Mouse (Mus musculus): ENCODE measurements around the gene Entpd8.
A peak's percentile ranks its signal among the peaks of the same experiment; 100 is the strongest.

The Entpd8 gene

DNA sequence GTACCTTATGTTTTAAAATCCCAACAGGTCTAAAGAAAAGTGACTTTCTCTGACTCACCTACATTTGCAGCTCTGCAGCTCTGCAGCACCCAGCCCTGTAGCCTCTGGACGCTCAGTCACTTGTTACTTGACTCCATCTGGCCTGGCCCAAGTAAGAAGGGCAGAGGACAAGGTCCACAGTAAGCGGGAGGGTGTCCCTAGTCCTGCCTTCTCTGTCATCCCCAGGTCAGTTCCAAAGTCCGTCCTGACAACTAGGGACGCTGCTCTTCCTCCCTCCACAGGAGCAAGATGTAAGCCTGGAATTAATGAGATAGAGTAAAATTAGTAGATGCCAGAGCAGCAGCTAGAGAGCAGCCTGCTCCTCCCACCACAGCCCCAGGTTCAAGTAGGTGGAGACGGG, at the start of gene Entpd8:
Entpd8 (plus strand) TSS at position 229 of the 400 bp plus-strand sequence.
- DNase-seq (ENCODE audit: extremely low spot score, low read depth, low spot score), result no peak

GRCm38 (mm10) chr2:25034994-25035393, 45.1 kb upstream of the Entpd8 start:
- no peak for DNase-seq (ENCODE audit: extremely low spot score, low read depth, low spot score)

GRCm38 (mm10) chr2:25040089-25040488, 40.0 kb upstream of the Entpd8 start:
- no peak for DNase-seq (ENCODE audit: extremely low spot score, low read depth, low spot score)

GRCm38 (mm10) chr2:25050921-25051320, 29.2 kb upstream of the Entpd8 start:
- no peak for DNase-seq (ENCODE audit: extremely low spot score, low read depth, low spot score)

- no peak for DNase-seq (ENCODE audit: extremely low spot score, low read depth, low spot score)
These were observed 28.7 kb upstream of the Entpd8 start for GRCm38 (mm10) chr2:25051450-25051849.

GRCm38 (mm10) chr2:25053101-25053500, 27.0 kb upstream of the Entpd8 start:
- DNase-seq (ENCODE audit: extremely low spot score, low read depth, low spot score), result no peak

- peak; percentile 41 for DNase-seq (ENCODE audit: extremely low spot score, low read depth, low spot score)
These were observed 25.7 kb upstream of the Entpd8 start, which contains the start of gene Nsmf for GRCm38 (mm10) chr2:25054221-25055067. Nsmf (plus strand) TSS chr2:25054355.

DNA sequence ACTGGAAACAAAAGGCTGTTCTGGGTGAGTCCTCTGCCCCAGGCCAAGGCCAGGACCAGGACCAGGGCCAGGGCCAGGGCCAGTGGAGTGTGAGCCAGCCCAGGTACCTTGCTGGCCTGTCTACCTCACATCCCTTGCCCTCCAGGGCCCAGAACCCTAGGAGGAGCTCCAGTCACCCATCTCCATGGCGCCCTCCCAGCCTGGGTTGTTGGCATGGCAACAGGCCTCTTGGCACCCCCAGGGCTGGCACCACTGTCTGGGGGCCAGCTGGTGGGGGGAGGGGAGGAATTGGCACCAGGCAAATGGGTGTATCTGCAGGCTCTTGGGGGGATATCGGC, 25.1 kb upstream of the Entpd8 start:
- DNase-seq (ENCODE audit: extremely low spot score, low read depth, low spot score), result no peak

DNA sequence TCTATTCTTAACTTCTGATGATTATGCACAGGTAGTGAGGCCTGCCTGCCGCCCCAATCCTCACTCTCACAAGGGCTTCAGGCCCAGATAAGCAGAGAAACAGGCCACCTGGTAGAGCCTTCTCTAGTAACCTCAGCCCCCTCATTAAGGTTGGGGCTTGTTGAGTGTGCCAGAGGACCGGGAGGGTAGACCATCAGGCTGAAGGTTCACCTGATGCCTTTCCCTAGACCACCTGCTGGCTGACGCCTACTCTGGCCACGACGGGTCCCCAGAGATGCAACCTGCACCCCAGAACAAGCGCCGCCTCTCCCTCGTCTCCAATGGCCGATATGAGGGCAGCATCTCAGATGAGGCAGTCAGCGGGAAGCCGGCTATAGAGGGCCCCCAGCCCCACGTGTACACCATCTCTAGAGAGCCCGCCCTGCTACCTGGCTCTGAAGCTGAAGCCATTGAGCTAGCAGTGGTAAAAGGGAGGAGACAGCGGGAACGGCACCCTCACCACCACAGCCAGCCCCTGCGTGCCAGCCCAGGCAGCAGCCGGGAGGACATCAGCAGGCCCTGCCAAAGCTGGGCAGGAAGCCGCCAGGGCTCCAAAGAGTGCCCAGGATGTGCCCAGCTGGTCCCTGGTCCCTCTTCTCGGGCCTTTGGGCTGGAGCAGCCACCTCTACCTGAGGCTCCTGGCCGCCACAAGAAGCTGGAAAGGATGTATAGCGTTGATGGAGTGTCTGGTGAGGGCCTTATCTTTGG, 24.5 kb upstream of the Entpd8 start:
- DNase-seq (ENCODE audit: extremely low spot score, low read depth, low spot score), result no peak

DNA sequence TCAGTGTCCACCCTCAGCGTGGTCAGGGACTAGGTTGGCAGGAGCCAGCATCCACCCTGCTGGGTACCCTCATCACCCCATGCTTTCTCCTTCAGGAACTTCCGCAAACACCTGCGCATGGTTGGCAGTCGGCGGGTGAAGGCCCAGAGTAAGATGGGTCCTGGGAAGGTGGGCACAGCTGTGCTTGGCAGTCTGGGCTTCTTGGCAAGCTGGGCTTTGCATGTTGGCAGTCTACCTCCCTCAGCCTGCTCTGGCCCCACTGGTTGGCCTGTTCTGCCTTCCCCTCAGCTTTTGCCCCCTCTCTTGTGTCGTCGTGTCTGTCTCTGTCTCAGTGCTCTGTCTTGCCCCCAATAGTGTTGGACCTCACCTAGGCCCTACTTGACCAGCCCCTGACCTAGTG, 21.2 kb upstream of the Entpd8 start:
- DNase-seq (ENCODE audit: extremely low spot score, low read depth, low spot score), result no peak

GRCm38 (mm10) chr2:25063523-25063922, 16.6 kb upstream of the Entpd8 start:
- no peak for DNase-seq (ENCODE audit: extremely low spot score, low read depth, low spot score)

GRCm38 (mm10) chr2:25064285-25064684, 15.8 kb upstream of the Entpd8 start:
- DNase-seq (ENCODE audit: extremely low spot score, low read depth, low spot score), result no peak

GRCm38 (mm10) chr2:25065537-25065936, 14.6 kb upstream of the Entpd8 start:
- no peak for DNase-seq (ENCODE audit: extremely low spot score, low read depth, low spot score)

GRCm38 (mm10) chr2:25066552-25066951, 13.6 kb upstream of the Entpd8 start:
- no peak for DNase-seq (ENCODE audit: extremely low spot score, low read depth, low spot score)

DNA sequence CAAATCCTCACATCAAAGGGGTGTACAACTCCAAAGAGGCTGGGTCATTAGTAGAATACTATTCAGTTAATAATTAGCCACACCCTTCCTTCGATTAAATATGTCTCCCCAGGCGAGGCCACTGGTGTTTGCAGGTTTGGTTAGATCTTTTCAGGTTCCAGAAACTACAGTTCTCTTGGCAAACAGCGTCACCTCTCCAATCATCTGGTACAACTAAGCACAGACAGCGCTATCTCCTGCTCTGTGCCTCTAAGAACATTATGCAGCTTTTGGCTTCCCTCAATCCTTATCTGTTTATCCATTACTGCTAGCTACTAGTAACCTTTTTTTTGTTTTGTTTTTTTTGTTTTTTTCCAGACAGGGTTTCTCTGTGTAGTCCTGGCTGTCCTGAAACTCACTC, 10.6 kb upstream of the Entpd8 start:
- no peak for DNase-seq (ENCODE audit: extremely low spot score, low read depth, low spot score)

DNA sequence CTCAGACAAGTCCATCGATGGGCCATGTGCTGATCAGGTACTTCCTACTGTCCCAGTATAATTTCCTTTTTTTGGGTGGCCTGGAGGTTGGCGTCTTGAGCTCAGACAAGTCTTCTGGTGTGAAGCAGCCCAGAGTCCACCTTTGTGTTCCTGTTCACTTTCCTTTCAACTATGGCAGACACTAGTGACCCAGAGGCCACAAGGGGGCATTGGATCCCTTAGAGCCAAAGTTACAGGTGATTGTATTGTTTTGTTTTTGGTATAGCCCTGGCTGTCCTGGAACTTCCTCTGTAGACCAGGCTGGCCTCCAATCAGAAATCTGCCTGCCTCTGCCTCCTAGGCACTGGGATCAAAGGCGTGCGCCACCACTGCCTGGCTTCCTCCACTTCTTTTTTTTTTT, 7.7 kb upstream of the Entpd8 start:
- DNase-seq (ENCODE audit: extremely low spot score, low read depth, low spot score), result no peak

GRCm38 (mm10) chr2:25075506-25075905, 4.6 kb upstream of the Entpd8 start:
- DNase-seq (ENCODE audit: extremely low spot score, low read depth, low spot score), result no peak

DNA sequence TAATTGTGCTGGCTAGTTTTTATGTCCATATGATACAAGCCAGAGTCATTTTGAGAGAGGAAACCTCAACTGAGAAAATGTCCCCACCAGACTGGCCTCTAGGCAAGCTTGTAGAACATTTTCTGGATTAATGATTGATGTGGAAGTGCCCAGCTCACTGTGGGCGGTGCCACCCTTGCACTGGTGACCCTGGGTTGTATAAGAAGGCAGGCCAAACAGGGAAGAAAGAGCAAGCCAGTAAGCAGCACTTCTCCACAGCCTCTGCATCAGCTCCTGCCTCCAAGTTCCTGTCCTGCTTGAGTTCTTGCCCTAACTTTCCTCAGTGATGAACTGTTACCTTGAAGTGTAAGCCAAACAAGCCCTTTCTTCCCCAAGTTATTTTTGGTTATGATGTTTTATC, 1.1 kb upstream of the Entpd8 start:
- no peak for DNase-seq (ENCODE audit: extremely low spot score, low read depth, low spot score)

DNA sequence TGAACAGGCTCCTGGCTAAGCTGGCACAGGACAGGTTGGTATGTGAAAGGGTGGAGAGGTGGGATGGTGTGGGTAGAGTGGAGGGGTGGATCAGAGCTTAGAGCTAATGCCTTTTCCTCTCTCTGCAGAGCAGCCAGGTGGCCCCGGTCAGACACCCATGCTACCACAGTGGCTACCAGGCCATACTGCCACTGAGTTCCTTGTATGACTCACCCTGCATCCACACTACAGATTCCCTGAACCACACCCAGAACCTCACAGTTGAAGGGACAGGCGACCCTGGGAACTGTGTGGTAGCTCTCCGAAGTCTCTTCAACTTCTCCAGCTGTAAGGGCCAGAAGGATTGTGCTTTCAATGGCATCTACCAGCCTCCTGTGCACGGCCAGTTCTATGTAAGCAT, 3.6 kb downstream of the Entpd8 start:
- no peak for DNase-seq (ENCODE audit: extremely low spot score, low read depth, low spot score)

DNA sequence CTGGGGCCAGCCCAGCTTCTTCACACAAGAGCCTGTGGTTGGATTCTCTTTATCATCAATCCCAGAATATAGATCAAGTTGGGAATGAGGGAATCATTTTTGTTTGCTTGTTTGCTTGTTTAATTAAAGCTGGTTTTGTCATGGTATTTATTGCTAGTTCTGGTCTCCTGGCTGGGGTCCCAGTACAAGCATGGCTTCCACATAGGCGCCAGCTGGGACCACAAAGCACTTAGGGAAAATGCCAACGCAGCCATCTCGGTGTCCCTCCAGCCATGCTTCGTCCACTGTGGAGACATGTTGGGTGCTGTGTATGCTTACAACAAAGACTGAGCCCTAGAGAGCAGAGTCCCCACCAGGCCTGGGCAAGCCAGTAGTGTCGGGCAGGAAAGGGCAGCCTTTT, 5.5 kb downstream of the Entpd8 start:
- DNase-seq (ENCODE audit: extremely low spot score, low read depth, low spot score), result no peak

DNA sequence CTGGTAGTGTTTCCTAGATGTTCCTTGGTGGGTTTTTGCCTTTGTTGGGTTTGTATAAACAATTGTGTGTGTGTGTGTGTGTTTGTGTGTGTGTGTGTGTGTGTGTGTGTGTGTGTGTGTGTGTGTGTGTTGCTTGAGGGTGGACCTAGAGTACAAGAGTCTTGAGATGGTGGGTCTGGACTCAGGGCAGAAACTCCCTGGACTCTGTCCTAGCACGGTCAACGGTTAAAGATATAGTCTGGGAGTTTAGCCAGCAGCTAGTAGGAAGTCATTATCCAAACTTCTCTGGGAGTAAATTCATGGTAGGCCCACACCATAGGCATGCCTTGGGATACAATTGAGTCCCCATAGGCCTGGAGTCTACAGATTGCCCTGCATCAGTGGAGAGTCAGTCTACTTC, 7.7 kb downstream of the Entpd8 start:
- DNase-seq (ENCODE audit: extremely low spot score, low read depth, low spot score), result no peak

DNA sequence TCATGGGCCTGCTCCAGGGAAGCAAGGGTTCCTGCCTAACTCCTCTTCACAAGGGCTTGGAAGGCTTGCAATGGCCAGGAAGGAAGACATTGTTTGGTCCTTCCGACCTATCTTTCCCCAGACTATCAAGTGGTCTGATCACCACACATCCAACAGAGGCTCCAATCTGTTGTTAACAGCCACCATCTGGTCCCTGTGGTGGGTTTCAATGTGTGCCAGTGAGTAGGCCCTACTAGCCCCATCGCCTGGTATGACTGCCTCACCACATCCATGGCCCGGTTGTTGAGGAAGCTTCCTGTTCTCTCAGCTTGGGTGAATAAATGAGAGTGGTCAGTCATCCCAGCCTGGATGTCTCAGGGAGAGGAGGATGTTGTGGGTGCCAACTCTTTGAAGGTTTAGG, 8.5 kb downstream of the Entpd8 start:
- DNase-seq (ENCODE audit: extremely low spot score, low read depth, low spot score), result no peak

GRCm38 (mm10) chr2:25094785-25095108, 14.6 kb downstream of the Entpd8 start:
- no peak for DNase-seq (ENCODE audit: extremely low spot score, low read depth, low spot score)

All from hindlimb bud, embryonic 11.5 days (tissue).